In genomic region chr8:91645484-91645883, GRCm38 (mm10) we compare ENCODE assay signal across 18 mouse cellular contexts.
"Had no signal": no experiment of that assay in that cellular context is flagged by ENCODE, and none has a peak within 500 bp of the region (broad histone marks: within the 10 kb centered on the region; RNA-seq: fewer than 3 reads in every experiment).

No protein-coding gene starts in this region.

- H3K9ac ChIP-seq: limb, embryonic 12.5 days; limb, embryonic 15.5 days; liver, embryonic 14.5 days; liver, postnatal 0 days; lung, embryonic 14.5 days; midbrain, embryonic 12.5 days; stomach, embryonic 15.5 days had no signal

- H3K27me3 ChIP-seq: stomach, embryonic 15.5 days had no signal

- H3K36me3 ChIP-seq: limb, embryonic 12.5 days; limb, embryonic 15.5 days; midbrain, embryonic 12.5 days; stomach, embryonic 15.5 days had no signal

- H3K27ac ChIP-seq: limb, embryonic 12.5 days; limb, embryonic 15.5 days; liver, embryonic 14.5 days; macrophage; midbrain, embryonic 12.5 days; stomach, embryonic 15.5 days had no signal

- H3K4me3 ChIP-seq: limb, embryonic 12.5 days; limb, embryonic 15.5 days; midbrain, embryonic 12.5 days; stomach, embryonic 15.5 days had no signal

- H3K9me3 ChIP-seq: limb, embryonic 12.5 days; limb, embryonic 15.5 days; midbrain, embryonic 12.5 days; stomach, embryonic 15.5 days had no signal

- ATAC-seq: intestine, postnatal 0 days; liver, postnatal 0 days; lung, postnatal 0 days had no signal

- H3K4me2 ChIP-seq: limb, embryonic 12.5 days; limb, embryonic 15.5 days; liver, embryonic 11.5 days; lung, embryonic 14.5 days; midbrain, embryonic 12.5 days; stomach, embryonic 15.5 days had no signal

- DNase-seq: kidney, postnatal 14 days; kidney, postnatal 4 days; left cerebral cortex, postnatal 4 days; liver, postnatal 0 days; lung, embryonic 14.5 days; retina, postnatal 1 day; right cerebral cortex, postnatal 25 days; spleen, adult 18-20 months; thymus, postnatal 25 days had no signal
